Mouse (Mus musculus): ENCODE results near the gene Kcnk3. TPM values are rescaled to one million over a fixed set of nuclear protein-coding genes. Genes with fewer than 3 reads are reported as not detected.

Kcnk3 gene
- total RNA-seq (2021), result 1,000 to 10,000 TPM; 1,187 to 1,472 TPM
- long read RNA-seq, experiment 1, transcript Kcnk3-201 (2 exons, 3,811 nt), result major isoform, 1,295 of 2,105 reads
- long read RNA-seq, experiment 1, partial matches to known transcripts, result 196 of 2,105 reads
- long read RNA-seq, experiment 1, other reads (novel, unspliced or antisense), result 613 of 2,105 reads
- long read RNA-seq, experiment 2, transcript Kcnk3-201 (2 exons, 3,811 nt), result major isoform, 747 of 1,030 reads
- long read RNA-seq, experiment 2, partial matches to known transcripts, result 66 of 1,030 reads
- long read RNA-seq, experiment 2, other reads (novel, unspliced or antisense), result 217 of 1,030 reads

DNA sequence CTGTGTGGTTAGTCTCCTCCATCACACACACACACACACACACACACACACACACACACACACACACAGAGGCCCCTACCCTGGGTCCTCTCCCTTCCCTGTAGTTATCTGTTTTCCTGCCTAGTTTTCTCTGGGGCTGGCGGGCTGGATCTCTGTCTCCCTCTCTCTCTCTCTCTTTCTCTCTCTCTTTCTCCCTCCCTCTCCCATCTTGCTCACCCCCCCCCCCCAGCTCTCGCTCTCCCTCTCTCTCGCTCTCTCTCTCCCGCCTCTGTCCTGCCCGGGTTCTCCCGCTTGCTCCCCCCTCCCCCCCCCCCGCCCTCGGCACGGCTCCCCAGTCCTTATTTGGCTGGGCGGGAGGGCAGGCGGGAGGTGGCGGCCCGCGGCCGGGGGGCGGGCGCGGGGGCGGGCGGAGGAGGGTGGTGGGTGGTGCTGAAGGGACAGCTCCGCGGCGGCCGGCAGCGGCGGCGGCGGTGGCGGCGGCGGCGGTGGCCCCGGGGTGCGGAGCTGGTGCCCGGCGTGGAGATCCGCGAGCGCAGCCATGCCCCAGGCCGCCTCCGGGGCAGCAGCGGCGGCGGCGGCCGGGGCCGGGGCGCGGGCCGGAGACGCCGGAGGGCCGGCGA is at the start of gene Kcnk3:
Gene Kcnk3 (plus strand): TSS at position 490 of the 620 bp plus-strand sequence.
- peak; percentile 89 to 94 for DNase-seq

DNA sequence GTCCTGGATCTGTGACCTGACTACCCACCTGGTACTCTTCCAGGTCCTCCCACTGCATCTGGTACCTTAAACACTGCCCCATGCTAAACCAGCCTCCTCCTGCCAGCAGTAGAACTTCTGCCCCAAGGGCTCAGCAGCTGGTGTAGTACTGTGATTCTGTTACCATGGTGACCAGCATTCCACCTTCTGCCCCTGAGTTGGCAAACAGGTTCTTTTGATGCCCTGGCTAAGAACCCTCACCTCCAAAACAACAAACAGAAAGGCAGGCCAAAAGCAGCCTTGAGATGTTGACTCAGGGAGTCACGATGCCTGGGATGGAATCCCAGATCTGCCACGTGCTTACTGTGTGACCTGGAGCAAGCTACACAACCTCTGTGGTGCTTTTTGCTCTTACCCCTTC is 42.3 kb upstream of the Kcnk3 start, which contains the start of gene Cib4:
Gene Cib4 (minus strand): TSS at position 139 of the 400 bp plus-strand sequence.
- DNase-seq, result peak; percentile 67 to 80

DNA sequence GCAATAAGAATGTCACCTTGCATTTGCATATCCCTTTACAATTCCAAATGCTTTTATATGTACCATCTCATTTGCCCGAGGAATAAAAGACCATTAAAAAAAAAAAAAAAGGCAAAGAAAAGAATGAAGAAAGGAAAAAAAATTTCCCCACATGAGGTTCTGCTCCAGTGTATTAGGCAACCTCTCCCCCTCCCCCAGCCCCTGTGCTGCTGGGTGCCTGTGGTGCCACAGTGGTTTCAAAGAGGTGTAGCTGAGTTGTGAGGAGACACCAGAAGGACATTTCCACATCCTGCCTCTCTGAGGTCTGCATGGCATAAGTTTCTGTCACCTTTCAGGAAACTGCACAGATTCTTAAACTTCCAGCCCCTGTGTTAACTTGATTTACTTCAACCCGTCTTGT is 39.3 kb upstream of the Kcnk3 start:
- DNase-seq, result peak in 1 of 2 experiments; percentile 58

DNA sequence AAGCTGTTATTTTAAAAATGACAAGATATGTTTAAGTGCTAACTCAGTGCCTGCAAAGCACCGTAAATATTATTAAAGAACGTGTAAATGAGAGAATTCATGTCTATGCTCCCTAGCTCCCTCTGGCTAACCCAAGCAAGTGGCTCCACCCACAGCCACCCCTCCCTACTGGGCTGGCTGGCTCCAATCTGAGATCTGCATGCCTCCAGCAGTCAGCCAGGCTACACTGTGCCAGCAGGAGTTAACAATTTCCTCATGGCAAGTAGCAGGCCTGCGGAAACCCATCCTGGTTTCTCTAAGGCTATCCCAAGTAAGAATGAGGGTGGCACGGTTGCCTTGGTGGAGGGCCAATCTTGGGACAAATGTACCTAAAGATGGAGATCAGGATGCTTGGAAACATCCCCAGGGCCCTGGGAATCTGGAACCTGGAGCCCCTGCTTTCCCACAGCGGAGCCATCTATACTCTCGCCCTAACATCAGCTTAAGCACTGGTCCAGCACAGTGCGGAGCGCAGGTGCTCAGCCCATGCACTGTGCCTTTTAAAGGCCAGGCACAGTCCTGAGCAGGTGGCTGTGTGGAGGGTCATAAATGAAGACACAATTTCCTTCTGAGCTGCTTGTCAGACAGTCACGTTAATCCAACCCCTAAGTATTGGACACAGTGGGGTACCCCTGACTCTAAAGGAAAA is 37.5 kb upstream of the Kcnk3 start:
- peak; percentile 88 for DNase-seq

DNA sequence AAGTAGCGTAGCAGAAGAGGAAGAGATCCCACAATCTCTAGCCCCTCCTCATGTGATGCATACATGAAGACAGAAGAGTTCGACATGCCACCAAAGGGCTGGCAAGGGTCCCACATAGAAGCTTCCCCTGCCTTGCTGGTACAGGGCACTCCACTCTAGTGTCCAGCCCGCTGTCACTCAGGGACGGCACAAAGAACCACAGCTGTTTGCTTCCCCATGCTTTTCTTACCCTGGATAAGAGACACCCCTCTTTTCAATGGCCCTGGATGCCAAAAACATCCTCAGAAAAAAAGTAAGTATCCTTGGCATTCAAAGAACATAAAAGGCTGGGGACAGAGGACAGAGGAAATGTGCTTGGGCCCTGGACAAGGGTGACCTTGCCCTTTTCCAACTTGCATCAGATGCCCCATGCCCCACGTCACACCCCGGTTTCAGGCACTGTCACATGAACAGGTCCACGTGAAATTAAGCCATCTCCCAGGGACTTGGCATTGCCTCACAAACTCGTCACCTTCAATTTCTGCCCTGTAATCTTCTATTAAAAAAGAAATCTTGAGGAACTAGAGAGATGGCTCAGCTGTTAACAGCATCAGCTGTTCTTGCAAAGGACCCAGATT is 36.8 kb upstream of the Kcnk3 start:
- DNase-seq, result peak; percentile 90 to 93

DNA sequence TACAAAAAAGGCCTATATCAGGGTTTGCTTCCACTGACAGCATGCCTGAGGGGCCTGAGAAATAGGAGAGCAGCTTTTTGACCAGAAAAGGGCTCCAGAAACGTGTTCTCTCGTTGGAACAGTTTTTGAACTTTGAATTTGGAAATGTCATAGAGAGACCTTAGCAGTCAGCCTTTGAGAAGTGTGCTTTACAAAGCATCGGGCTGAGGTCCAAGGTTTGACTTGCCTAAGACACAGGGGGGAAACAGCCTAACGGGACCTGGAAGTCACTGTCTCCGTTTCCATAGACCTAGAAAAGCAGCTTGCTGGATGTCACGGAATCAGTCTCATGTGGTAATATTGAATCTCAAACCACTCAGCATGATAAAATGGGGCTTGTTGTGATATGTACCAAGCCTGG is 36.0 kb upstream of the Kcnk3 start:
- peak; percentile 65 to 75 for DNase-seq

DNA sequence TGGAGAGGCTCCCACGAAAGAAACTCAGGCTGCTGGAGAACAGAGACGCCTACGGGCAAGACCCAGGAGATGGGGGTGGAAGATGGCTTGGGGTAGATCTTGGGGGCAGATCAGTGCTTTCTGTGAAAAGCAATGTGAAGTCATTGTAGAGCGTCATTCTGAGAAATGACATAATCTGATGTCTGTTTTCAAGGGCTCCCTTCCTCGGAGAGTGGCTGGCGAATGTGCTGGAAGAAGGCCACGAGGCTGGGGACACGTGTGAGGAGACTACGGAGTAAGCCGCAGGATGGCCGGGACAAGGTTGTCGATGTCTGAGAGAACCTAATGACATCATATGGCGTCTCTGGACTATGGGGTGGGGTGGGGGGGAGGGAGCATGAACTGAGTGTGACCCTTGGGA is 34.0 kb upstream of the Kcnk3 start:
- DNase-seq, result peak; percentile 57 to 84

DNA sequence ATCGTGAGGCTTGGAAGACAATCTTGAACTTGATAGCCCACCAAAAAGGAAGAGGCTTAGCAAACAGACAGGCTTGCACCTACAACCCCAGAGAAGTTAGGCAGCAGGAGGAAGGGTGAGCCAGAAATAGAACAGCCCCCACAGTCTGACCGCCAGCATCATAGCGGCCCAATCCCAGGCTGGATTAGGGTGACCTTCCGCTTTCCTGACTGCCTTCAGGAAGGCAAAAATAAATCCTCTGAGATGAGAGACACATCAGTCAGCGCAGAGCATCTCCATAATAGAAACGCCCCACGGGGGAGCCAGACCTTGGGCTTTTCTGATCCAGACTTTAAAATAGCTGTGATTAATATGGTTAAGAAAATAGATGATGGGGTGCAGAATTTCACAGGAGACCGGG is 33.0 kb upstream of the Kcnk3 start:
- peak; percentile 70 to 73 for DNase-seq

DNA sequence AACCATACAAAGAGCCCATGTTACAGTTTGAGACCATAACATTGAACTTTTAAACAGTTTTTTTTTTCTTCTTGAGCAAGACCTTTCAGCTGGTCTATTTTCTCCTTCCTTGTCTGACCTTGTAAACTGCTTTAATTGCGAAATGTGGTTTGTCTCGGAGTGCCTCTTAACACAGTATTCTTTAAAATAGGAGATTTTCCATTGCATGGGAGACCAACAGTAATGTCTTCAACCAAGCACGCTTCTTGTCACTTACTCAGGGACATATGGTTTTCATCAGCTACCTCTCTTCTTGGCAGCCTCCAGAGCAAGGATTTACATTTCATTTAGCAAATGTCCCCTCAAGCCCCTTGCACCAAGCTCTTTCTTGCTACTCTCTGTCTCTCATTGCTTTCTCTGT is 31.7 kb upstream of the Kcnk3 start:
- no peak for DNase-seq

DNA sequence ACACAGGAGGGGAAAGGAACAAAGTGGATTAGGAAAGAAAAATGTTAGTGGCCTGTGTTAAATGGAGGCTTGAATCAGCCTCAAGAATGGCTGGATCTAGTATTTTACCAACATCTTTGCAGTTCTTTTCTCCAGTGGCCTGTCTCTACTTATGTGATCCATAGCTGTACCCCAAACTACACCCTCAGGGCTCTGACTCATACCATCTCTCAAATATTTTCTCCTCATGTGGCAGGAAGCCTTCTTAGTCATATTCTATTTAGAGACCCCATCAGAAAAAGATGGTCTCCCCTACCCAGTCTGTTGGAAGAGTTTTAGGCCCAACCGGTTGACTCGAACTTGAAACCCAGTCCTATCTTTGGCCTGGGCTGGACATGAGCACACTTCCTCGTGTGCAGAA is 28.5 kb upstream of the Kcnk3 start:
- no peak for DNase-seq

DNA sequence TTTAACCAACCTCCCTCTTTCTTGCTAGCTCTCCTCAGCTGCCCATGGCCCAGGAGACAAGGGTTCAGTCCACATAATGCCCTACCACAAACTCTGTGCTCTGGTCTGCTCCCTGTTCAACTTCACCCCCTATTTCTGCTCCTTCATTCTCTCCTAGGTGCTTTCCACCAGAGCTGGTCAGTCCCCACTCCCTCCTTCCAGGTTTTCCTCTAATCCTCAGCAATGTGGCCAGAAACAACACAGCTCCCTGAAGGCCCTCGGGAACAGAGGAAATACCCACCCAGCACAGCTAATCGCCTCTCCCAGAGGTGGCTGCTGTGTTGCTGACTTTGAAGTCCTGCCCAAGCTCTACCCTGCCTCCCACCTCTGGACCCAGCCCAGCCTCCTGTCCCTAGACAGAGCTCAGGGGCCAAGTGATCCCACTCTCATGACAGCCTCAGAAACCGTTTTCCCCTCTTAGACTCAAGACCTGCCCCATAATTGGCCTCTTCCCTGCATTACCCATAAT is 27.9 kb upstream of the Kcnk3 start:
- DNase-seq, result no peak

DNA sequence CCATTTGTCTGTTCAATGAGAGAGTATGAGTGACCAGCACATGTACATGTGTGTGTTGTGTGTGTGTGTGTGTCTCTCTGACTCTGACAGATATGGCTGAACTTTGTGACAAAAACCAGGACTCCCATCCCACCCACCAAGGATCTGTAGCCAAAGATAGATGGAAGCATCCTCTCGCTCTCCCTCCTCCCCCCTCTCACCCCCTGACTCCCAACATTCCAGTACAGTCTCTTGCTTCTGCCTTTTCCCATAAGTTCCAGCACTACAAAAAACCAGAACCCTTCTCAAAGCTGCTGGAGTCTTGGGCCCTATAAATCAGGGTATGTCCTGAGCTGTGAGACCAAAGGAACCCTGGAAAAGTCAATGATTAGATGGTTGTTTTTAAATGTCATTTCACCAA is 19.5 kb upstream of the Kcnk3 start:
- no peak for DNase-seq

DNA sequence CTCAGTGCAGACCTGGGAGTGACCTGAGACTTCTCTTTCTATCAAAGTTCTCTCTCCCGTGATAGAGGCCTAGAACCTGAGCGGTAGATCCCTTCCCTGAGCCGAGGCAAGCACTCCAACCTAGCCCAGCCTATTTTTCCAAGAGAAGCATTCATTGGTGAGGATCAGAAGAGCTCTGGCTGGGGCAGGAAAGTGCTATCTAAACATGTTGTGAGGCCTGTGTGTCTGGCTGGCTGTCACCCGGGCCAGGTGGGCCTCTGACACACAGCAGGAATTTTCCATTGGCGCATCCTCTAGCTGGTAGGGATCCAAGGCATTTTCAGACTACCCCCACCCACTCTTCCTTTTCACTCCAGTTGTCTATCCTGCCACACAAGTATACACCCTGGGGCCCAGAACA is 16.1 kb upstream of the Kcnk3 start:
- no peak for DNase-seq

DNA sequence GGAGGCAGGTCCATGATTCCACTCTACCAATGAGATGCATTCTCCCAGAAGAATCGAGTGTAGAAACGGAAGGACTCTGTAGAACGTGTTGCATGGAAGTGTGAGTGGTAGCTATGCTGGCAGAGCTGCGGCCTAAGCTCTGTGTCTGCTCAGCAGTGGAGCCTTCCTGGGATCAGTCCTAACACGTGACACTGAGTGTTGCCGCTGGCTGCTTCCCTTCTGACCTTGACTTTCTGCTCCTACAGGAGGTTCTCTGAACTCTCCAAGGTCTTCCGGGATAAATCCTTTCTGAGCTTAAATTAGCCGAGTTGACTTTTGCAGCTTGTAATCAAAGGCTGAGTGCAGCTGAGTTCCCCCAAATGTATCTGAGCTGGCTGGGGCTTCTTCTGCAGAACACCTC is 13.6 kb upstream of the Kcnk3 start:
- peak; percentile 79 to 83 for DNase-seq

DNA sequence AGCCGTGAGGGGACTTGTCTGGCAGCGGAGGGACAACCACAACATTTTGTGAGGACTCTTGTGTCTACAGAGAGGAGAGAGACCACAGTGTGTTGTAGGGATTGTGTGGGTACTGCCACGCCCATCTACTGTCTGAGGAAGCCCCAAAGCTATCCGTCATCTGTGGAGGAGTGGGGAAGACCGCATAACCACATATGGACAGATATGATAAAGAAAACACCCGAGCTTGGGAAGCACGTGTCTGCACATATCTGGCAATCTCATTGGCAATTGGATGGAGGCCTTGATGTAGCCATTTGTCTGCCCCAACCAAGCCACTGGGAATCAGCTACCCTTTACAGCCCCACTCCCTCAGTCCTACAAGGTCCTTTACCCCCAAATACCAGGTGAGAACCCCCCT is 11.7 kb upstream of the Kcnk3 start:
- DNase-seq, result no peak

DNA sequence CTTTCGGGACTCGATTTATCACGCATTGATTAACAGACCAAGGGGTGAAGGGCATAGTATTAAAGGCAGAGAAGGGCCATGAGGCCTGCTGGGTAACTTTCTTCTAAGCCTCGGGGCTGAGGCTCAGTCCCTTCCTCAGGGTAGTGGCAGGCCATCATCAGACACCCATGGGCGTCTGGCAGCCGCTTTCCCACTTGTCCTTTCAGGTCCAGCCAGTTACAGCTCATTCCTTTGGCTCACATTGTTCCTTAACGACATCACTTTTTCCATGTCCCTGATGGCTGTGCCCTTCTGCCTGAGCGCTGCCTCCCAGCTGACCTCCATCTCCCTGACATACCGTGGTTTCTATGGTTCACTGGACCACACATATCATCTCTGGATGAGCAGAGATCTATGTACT is 10.7 kb upstream of the Kcnk3 start:
- DNase-seq, result no peak

DNA sequence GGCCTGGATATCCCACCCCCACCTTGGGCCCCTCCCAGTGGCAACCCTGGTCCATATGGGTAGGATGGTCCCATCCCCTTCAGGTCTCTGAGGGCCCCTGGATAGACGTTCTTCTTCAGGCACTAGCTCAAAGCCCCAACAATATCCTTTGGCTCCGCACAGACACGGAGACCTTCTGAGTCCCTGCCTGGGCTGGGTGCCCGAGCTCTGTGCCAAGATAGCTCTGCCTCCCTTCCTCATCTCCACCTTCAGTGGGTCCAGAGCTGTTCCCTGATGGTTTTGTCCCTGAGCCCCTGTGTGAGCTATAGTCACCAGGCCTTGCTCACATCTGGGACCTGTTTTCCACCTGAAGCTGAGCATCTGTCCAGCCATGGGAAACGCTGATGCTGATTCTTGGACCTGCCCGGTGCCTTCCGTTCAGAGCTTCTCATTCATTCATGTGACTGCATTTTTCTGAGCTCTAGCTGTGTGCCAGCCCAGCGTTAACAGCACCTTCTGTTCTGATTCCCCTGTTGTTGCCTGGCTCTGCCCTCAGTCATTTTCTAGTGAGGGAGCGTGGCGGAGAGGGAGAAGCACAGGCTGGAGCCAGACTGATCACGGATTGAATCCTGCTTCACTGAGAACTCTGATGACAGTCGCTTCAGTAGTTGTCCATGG is 10.2 kb upstream of the Kcnk3 start:
- DNase-seq, result peak; percentile 86 to 88

DNA sequence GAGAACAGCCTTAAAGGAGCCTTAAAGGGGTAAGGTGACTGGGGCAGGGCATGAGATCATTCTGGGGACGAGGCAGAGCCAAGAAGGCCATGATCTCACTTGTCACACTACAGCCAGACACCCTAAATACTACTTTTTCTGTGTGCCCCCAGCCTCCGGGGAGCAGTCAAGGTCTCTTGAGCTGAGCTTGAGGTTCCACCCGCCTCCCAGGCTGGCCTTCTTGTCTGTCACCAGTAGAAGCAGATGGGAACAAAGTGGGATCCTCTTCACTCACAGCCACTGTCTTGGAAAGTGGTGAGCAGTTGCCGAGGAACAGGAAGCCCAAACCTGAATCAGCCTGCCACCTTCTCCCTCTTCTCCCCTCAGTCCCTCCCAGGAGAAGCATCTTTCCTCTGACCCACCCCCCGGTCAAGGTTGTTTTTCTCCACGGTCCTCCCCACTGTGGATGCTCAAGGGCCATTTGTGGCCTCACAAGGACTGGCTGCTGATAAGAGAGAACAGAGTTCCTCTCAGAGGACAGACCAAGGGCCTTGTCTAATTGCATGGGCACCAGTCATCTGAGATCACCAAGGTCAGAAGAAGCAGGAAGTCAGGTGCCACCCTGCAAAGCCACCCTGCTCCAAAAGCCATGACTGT is 9.4 kb upstream of the Kcnk3 start:
- DNase-seq, result peak; percentile 83 to 86

DNA sequence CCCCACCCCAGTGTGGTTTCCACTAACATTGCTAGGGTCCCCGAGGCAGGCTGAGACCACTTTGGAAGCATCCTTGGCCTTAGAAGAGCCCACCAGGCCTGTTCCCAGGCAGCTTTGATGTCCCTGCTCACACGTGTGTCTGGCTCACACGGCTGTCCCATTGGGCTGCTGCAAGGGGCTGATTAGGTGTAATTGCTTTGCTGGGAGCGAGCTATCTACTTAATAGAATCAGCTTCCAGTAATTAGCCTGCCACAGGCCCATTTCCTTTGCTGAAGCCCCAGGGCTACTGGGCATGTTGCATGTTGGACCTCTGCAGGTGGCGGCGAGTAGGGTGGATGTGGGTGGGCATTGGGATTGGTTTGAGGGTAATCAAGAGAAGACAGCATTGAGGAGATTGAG is 7.2 kb upstream of the Kcnk3 start:
- no peak for DNase-seq

DNA sequence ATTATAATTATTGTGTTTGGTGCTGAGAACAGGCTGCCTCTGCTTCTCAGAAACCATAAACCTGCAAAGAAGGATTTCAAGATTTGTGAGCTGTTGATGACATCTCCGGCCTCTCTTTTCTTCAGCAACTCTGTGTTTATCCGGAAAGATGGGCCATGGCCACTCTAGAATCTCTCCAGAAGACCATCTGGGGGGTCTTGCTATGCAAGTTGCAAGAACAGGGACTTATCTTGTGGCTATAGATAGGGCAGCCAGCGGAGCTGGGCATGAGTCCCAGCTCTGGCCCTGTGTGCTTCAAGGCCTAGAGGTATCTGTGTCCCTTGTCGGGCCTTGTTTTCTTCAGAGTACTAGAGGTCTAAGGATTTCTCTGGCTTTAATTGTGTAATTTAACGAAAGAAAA is 6.0 kb upstream of the Kcnk3 start:
- no peak for DNase-seq

DNA sequence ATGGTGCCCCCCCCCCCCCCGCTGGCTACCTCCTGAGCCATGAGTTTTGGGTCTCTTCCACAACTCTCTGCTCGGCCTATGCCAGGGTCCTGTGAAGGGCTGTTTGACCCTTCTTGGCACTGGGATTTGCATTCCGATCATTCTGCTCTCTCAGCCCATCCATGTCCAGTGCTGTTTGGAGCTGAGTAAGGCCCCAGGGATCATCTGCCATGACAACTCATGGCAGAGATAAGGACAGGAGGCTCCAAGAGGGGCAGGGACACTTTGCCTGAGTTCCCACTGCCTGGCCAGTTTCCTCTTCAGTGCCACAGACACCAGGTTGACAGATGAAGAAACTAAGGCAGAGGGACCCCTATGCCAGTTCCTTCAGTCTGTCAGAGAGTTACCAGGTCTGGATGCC is 1.4 kb upstream of the Kcnk3 start:
- no peak for DNase-seq

DNA sequence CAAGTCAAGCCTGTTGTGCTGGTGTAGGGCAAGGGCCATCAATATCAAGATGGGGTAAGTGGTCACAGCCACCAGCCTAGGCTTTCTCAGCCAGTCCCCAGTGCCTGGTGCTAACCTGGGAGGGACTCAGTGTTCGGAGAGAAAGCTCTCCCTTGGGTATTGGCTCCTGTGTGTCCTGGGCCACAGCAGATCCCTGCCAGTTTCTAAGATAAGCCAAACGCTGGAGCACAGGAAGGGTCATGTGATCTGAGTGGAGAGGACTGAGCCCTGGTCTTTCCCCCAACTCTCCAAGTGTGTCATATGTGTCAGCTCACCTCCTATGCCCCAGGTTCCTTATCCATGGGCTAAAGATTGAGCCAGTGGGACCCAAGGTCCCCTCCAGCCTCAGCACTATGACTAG is 869 bp upstream of the Kcnk3 start:
- DNase-seq, result peak in 1 of 2 experiments; percentile 54
